Mouse (Mus musculus): Measurements from ENCODE around the gene Mical3. TPM values are rescaled to one million over a fixed set of nuclear protein-coding genes. Genes with fewer than 3 reads are reported as not detected.

The Mical3 gene
- polyA plus RNA-seq (2012; rRNA removed; ENCODE audit: low replicate concordance) = 50.4 and 103 TPM in 2 replicates

GRCm38 (mm10) chr6:121130773-121131172, at the start of gene Mical3:
TSS of gene Mical3 (minus strand) at chr6:121130999.

GRCm38 (mm10) chr6:120916074-120916971, 214.5 kb downstream of the Mical3 start, which contains the start of gene Bid:
TSS of gene Bid (minus strand) at chr6:120916853.

Other genes starting within 250 kb of the Mical3 start
- 12.5 and 12.9 TPM in 2 replicates for gene Bid, start 214.1 kb downstream of the Mical3 start, polyA plus RNA-seq (2012; rRNA removed; ENCODE audit: low replicate concordance)
- 11.6 and 27.9 TPM in 2 replicates for gene Pex26, start 52.7 kb upstream of the Mical3 start, polyA plus RNA-seq (2012; rRNA removed; ENCODE audit: low replicate concordance)
- 1.2 and 1.6 TPM in 2 replicates for gene Tuba8, start 79.7 kb upstream of the Mical3 start, polyA plus RNA-seq (2012; rRNA removed; ENCODE audit: low replicate concordance)
- gene Usp18, start 114.9 kb upstream of the Mical3 start, polyA plus RNA-seq (2012; rRNA removed; ENCODE audit: low replicate concordance) = 8.8 and 17.7 TPM in 2 replicates
- 14.4 and 66.3 TPM in 2 replicates for gene Slc6a13, start 169.2 kb upstream of the Mical3 start, polyA plus RNA-seq (2012; rRNA removed; ENCODE audit: low replicate concordance)
- gene Slc6a12, start 212.1 kb upstream of the Mical3 start, polyA plus RNA-seq (2012; rRNA removed; ENCODE audit: low replicate concordance) = 2.9 and 3.9 TPM in 2 replicates

Data from subcutaneous adipose tissue, adult 2 months (tissue).